Mouse (Mus musculus) c-Kit-positive CD71-positive TER-119-positive erythroid progenitor cells, embryonic 14.5 days (primary cell): ENCODE results near the gene Gm20890.
"Not testable (repeated sequence)": the region's sequence is repeated elsewhere in the genome, so short reads cannot be mapped to it uniquely, and the experiment has no call there.

ENCODE experiments used
- DNase-seq: peaks from one replicate; pipeline ENCODE4 v3.0.0-alpha.2; 2013; ENCODE audit warnings: low spot score

Gm20890 gene

GRCm38 (mm10) chrY:26776699-26777098, at the start of gene Gm20890:
Gene Gm20890, minus strand, starts transcription at chrY:26776799.
- not testable (repeated sequence) for DNase-seq
